Mouse (Mus musculus) stomach, embryonic 15.5 days (tissue): ENCODE measurements around the gene Hspa1l. TPM values are rescaled to one million over a fixed set of nuclear protein-coding genes. Genes with fewer than 3 reads are reported as not detected.
"Not testable (repeated sequence)": the region's sequence is repeated elsewhere in the genome, so short reads cannot be mapped to it uniquely, and the experiment has no call there.

Experiments used
- ATAC-seq: fragments of 200-750 bp; cut with Nextera tagmentation; 2 replicates; pipeline ENCODE4 v1.8.0; 2017; ENCODE audit warnings: low read depth, moderate number of reproducible peaks, moderate TSS enrichment; ENCODE audit not compliant: insufficient read depth, low FRiP score
- H3K27ac ChIP-seq: fragments of 300-500 bp; sonication (generic); 2 replicates; pipeline ENCODE4 v1.5.1; 2015; ENCODE audit warnings: mild to moderate bottlenecking, inconsistent platforms
- H3K27me3 ChIP-seq: fragments of 300-500 bp; sonication (generic); replicated peaks from 2 replicates; pipeline ENCODE4 v1.6.1; 2015; ENCODE audit warnings: inconsistent platforms
- H3K36me3 ChIP-seq: fragments of 300-500 bp; sonication (generic); 2 replicates; pipeline ENCODE4 v1.6.1; 2015; ENCODE audit warnings: inconsistent platforms
- H3K4me1 ChIP-seq: fragments of 300-500 bp; sonication (generic); 2 replicates; pipeline ENCODE4 v1.6.1; 2015; ENCODE audit warnings: inconsistent platforms
- H3K4me2 ChIP-seq: fragments of 300-500 bp; sonication (generic); 2 replicates; pipeline ENCODE4 v1.6.1; 2015; ENCODE audit warnings: mild to moderate bottlenecking, inconsistent platforms
- H3K4me3 ChIP-seq: fragments of 300-500 bp; sonication (generic); replicated peaks from 2 replicates; pipeline ENCODE4 v1.5.1; 2015; ENCODE audit warnings: inconsistent platforms
- H3K9ac ChIP-seq: fragments of 300-500 bp; sonication (generic); 2 replicates; pipeline ENCODE4 v1.6.1; 2015; ENCODE audit warnings: inconsistent platforms
- H3K9me3 ChIP-seq: fragments of 300-500 bp; sonication (generic); 2 replicates; pipeline ENCODE4 v1.6.1; 2016; ENCODE audit warnings: inconsistent platforms
- WGBS: fragments of 180-500 bp; shearing (Covaris S2); methylation state at CpG from one replicate; pipeline ENCODE4 v1.1.7; 2015; 5-methylcytosine and 5-hydroxymethylcytosine counted together
- polyA plus RNA-seq: library from polyadenylated mRNA; unstranded; fragments of >200 nt; fragmentation: Nextera tagmentation; extraction: Ambion mirVana; gene quantifications from 2 replicates; pipeline ENCODE4 v1.2.1, GENCODE M21; 2015

The Hspa1l gene
- polyA plus RNA-seq, 1 experiment from 2014 or later = 0.49 TPM

DNA sequence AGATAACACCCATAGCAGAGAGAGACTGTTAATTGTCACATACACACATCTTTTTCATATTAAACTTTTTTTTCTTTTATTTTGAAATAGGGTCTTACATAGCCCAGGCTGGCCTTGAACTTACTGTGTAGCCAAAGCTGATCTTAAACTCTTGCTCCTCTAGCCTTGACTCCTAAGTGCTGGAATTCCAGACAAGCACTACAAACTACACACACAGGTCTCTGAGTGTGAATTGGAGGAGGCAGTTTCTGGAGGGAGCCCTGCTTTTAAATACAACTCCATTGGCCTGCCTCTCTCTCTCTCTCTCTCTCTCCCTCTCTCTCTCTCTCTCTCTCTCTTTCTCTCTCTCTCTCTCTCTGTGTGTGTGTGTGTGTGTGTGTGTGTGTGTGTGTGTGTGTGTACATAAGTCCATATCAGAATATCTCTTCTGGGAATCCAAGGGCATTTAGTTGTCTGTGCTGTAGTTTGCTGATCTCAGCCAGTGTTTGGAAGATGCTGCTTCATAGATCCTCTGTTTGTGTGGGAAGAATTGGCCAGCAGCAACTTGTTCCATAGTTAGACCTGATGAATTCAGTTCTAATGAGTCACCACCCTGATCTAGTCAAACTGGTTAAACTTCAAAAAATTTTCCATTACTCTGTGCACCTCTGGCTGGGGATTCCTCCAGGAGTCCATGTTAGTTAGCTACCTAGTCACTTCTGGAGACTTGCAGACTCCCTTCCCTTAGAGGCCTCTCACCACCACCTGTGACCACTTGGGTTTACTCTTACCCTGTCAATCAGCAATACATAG is 11.6 kb upstream of the Hspa1l start:
- no peak overlapping the region for H3K4me2 ChIP-seq
- no peak overlapping the region for H3K4me3 ChIP-seq
- H3K36me3 ChIP-seq = no peaks in the 10 kb centered on the region
- H3K9me3 ChIP-seq = no peaks in the 10 kb centered on the region
- H3K4me1 ChIP-seq = peaks cover 13% of the 10 kb centered on the region; the same call in 1 of the 2 replicates
- H3K27ac ChIP-seq = peak overlapping the region; percentile 99; the same call in 1 of the 2 replicates
- H3K9ac ChIP-seq = no peak overlapping the region
- H3K27me3 ChIP-seq = no peaks in the 10 kb centered on the region
- no peak for ATAC-seq

DNA sequence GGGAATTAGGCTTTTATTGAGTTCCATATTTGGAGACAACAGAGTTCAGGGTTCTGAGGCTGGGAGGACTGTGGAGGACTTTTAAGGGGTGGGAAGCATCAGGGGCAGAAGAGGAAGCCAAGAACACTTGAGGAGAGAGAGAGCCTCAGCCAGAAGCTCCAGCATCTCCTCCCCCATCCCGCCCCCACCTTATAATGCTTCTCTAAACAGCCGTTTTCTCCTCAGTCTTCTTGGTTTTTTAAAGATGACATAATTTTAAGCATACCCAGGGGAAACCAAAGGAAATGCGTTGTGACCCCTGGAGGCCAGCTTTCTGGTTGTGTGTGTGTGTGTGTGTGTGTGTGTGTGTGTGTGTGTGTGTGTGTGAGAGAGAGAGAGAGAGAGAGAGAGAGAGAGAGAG is 10.4 kb upstream of the Hspa1l start:
- no peak for ATAC-seq
- Histone ChIP-seq H3K36me3 (no peaks in the 10 kb centered on the region), H3K4me2 (no peak overlapping the region), H3K27me3 (no peaks in the 10 kb centered on the region), H3K27ac (peak overlapping the region; percentile 71; the same call in 1 of the 2 replicates), H3K4me3 (no peak overlapping the region), H3K9ac (no peak overlapping the region), H3K9me3 (no peaks in the 10 kb centered on the region), H3K4me1 (peaks cover 13% of the 10 kb centered on the region; the same call in 1 of the 2 replicates)
- 36% methylated on average over 3 of the region's 3 CpGs for WGBS

DNA sequence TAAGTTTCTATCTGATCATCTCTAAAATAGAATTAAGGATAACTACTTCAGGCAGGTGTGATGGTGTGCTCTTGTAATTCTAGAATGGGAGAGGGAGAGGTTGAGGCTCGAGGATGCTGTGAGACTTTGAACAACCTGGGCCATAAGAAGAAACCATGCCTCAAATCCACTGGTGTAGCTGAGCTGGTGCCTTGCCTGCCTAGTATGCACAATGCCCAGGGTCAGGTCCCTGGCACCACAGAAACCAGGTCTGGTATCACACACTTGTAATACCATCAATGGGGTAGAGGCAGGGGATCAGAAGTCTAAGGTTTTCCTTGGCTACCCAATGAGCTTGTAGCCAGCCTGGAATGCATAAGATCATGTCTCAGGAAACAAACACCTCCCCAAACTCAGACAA is 9.7 kb upstream of the Hspa1l start:
- no peak overlapping the region for H3K9ac ChIP-seq
- ATAC-seq = no peak
- H3K27me3 ChIP-seq = peaks cover 3% of the 10 kb centered on the region
- peak overlapping the region; percentile 40; the same call in 1 of the 2 replicates for H3K27ac ChIP-seq
- H3K4me1 ChIP-seq = peaks cover 13% of the 10 kb centered on the region; the same call in 1 of the 2 replicates
- 58% methylated on average over 1 of the region's 1 CpGs for WGBS
- no peak overlapping the region for H3K4me2 ChIP-seq
- no peaks in the 10 kb centered on the region for H3K36me3 ChIP-seq
- H3K4me3 ChIP-seq = no peak overlapping the region
- H3K9me3 ChIP-seq = no peaks in the 10 kb centered on the region

DNA sequence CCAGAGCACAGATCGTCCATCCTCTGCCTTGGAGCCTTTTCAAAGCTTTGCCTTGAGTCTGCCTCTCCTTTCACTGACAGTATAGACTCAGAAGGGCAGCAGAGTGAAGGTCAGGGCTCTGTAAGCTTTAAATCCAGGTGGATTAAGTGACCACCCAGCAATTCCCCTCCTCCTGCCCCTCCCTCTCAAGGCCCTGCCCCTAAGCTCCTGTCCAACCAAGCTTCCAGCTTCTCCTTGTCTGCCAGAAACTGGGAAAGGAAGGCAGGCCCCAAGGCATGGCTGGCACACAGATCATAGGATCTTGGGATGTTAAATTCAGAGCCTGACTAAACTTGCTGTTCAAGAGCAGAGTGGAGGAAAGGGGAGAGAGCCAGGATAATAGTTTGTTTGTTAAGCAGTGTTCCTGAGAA is 7.9 kb upstream of the Hspa1l start:
- H3K9ac ChIP-seq = no peak overlapping the region

DNA sequence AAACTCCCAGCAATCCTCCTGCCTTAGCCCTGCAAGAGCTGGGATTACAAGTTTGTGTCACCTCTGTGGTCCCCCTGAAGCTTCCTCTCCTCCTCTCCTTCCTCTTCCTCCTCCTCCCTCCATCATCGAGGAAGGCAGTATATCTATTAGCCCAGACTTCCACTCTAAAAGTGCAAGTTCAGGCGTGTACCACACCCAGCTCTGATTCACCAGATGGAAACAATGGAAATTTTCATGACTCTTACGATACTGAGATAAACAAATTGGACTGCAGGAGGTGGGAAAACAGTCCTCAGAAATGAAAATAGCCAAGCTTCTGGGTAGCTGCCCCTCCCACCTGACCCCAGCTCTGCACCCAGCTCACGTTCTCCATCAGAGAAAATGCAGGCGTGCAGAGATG is 6.9 kb upstream of the Hspa1l start:
- Histone ChIP-seq H3K27ac (peak overlapping the region; percentile 27; the same call in 1 of the 2 replicates), H3K4me3 (no peak overlapping the region), H3K4me1 (0 out of 2 replicates have a peak, but pooled peaks cover 6% of the 10 kb centered on the region), H3K9ac (no peak overlapping the region), H3K36me3 (no peaks in the 10 kb centered on the region), H3K27me3 (peaks cover 17% of the 10 kb centered on the region), H3K4me2 (no peak overlapping the region), H3K9me3 (no peaks in the 10 kb centered on the region)
- 58% methylated on average over 5 of the region's 5 CpGs for WGBS
- no peak for ATAC-seq

More for the DNA sequence above, 7.9 kb upstream of the Hspa1l start:
- H3K27me3 ChIP-seq = peaks cover 15% of the 10 kb centered on the region
- no peak for ATAC-seq
- H3K9me3 ChIP-seq = no peaks in the 10 kb centered on the region
- peak overlapping the region; percentile 27 for H3K27ac ChIP-seq
- no peak overlapping the region for H3K4me2 ChIP-seq
- H3K4me1 ChIP-seq = peaks cover 13% of the 10 kb centered on the region; the same call in 1 of the 2 replicates
- H3K4me3 ChIP-seq = no peak overlapping the region
- no peaks in the 10 kb centered on the region for H3K36me3 ChIP-seq
- 28% methylated on average over 1 of the region's 1 CpGs for WGBS

DNA sequence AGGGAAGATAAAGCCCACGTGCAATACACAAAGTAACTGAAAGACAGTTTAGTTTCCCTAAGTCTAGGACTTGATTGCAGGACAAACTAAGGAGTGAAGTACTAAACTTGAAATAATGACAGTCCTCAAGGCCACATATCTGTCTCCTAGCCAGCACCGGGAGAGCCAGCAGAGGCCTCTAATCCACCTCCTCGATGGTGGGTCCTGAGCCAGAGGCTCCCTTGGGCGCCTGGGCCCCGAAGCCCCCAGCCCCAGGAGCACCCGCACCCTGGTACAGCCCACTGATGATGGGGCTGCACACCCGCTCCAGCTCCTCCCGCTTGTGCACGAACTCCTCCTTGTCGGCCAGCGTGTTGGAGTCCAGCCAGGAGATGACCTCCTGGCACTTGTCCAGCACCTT is 2.7 kb upstream of the Hspa1l start, which contains the start of gene Gm20481:
Gene Gm20481 (plus strand): TSS at position 91 of the 400 bp plus-strand sequence.
- H3K4me2 ChIP-seq, H3K27ac ChIP-seq, H3K4me1 ChIP-seq, H3K36me3 ChIP-seq, ATAC-seq, H3K4me3 ChIP-seq, H3K9ac ChIP-seq, H3K9me3 ChIP-seq: not testable (repeated sequence)
- peaks cover 17% of the 10 kb centered on the region for H3K27me3 ChIP-seq
- WGBS = 57% methylated on average over 7 of the region's 11 CpGs

DNA sequence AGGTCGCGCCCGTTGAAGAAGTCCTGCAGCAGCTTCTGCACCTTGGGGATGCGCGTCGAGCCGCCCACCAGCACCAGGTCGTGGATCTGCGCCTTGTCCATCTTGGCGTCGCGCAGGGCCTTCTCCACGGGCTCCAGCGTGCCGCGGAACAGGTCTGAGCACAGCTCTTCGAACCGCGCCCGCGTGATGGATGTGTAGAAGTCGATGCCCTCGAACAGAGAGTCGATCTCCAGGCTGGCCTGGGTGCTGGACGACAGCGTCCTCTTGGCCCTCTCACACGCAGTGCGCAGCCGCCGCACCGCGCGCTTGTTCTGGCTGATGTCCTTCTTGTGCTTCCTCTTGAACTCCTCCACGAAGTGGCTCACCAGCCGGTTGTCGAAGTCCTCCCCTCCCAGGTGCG is 1.7 kb upstream of the Hspa1l start:
- WGBS = 41% methylated on average over 15 of the region's 37 CpGs

DNA sequence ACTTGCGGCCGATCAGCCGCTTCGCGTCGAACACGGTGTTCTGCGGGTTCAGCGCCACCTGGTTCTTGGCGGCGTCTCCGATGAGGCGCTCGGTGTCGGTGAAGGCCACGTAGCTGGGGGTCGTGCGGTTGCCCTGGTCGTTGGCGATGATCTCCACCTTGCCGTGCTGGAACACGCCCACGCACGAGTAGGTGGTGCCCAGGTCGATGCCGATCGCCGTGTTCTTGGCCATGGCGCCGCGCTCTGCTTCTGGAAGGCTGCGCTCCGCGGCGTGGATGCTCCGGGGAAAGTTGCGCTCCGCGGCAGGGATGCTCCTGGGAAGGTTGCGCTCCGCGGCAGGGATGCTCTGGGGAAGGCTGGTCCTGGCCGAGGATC is 822 bp upstream of the Hspa1l start:
- Histone ChIP-seq H3K4me3 (peak overlapping the region; percentile 39), H3K27me3 (peaks cover 17% of the 10 kb centered on the region), H3K4me2 (peak overlapping the region; percentile 72)
- not testable (repeated sequence) for H3K9ac ChIP-seq, H3K4me1 ChIP-seq, H3K27ac ChIP-seq, H3K36me3 ChIP-seq, H3K9me3 ChIP-seq
- ATAC-seq = 0 out of 2 replicates have a peak, but pooled peaks have one; percentile 5
- 4% methylated on average over 28 of the region's 43 CpGs for WGBS

More for the DNA sequence above, 1.7 kb upstream of the Hspa1l start:
- H3K9ac ChIP-seq, H3K27ac ChIP-seq, ATAC-seq, H3K4me2 ChIP-seq, H3K36me3 ChIP-seq, H3K4me3 ChIP-seq, H3K9me3 ChIP-seq, H3K4me1 ChIP-seq: not testable (repeated sequence)
- peaks cover 17% of the 10 kb centered on the region for H3K27me3 ChIP-seq

DNA sequence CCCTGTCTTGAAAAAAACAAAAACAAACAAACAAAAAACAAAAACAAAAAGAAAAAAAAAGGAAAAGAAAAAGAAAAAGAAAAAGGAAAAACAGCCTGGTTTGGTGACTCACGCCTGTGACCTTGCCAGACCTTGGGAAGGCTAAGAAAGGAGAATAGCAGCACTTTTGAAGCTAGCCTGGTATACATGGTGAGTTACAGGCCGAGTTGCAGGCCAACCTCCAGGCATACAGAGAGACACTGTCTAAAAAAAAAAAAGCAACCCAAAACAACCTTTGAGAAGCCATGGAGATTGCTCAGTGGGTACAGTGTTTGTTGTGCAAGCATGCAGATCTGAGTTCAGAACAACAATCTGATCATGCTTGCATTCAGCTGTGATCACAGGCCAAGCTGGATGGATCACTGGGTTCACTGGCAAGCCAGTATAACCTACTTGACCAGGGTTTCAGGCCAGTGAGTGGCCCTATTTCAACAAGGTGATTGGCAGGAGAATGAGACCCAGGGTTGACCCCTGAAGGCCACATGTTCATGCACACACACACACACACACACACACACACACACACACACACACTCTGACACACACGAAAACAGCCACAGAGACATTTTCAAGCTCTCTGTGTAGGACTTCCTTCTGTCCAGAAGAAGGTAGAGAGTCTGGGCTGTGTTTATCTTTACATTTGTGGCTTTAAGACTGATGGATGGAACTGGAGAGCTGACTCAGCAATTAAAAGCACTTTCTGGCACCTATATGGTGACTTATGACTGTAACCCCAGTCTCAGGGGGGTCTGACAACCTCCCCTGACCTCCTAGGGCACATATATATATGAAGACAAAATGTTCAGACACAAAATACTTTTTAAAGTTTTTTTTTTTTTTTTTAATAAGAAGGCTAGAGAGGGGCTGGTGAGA is 3.3 kb downstream of the Hspa1l start:
- ATAC-seq = no peak
- Histone ChIP-seq H3K36me3 (no peaks in the 10 kb centered on the region), H3K27me3 (no peaks in the 10 kb centered on the region), H3K9ac (no peak overlapping the region), H3K4me1 (peaks cover 6% of the 10 kb centered on the region), H3K9me3 (no peaks in the 10 kb centered on the region), H3K4me2 (no peak overlapping the region), H3K27ac (no peak overlapping the region), H3K4me3 (no peak overlapping the region)
- 74% methylated on average over 3 of the region's 3 CpGs for WGBS

DNA sequence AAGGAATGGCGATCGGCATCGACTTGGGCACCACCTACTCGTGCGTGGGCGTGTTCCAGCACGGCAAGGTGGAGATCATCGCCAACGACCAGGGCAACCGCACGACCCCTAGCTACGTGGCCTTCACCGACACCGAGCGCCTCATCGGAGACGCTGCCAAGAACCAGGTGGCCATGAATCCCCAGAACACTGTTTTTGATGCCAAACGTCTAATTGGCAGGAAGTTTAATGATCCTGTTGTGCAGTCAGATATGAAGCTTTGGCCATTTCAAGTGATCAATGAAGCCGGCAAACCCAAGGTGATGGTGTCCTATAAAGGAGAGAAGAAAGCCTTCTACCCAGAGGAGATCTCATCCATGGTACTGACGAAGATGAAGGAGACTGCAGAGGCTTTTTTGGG is 4.5 kb downstream of the Hspa1l start:
- H3K4me3 ChIP-seq = no peak overlapping the region
- H3K9ac ChIP-seq = no peak overlapping the region
- no peak for ATAC-seq
- no peaks in the 10 kb centered on the region for H3K27me3 ChIP-seq
- no peak overlapping the region for H3K27ac ChIP-seq
- H3K9me3 ChIP-seq = no peaks in the 10 kb centered on the region
- H3K36me3 ChIP-seq = no peaks in the 10 kb centered on the region
- no peak overlapping the region for H3K4me2 ChIP-seq
- peaks cover 8% of the 10 kb centered on the region for H3K4me1 ChIP-seq
- WGBS = 92% methylated on average over 20 of the region's 20 CpGs

DNA sequence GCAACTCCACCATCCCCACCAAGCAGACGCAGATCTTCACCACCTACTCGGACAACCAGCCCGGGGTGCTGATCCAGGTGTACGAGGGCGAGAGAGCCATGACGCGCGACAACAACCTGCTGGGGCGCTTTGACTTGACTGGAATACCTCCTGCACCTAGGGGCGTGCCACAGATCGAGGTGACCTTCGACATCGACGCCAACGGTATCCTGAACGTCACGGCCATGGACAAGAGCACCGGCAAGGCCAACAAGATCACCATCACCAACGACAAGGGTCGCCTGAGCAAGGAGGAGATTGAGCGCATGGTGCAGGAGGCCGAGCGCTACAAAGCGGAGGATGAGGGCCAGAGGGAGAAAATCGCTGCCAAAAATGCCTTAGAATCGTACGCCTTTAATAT is 5.7 kb downstream of the Hspa1l start:
- H3K4me3 ChIP-seq = no peak overlapping the region
- 85% methylated on average over 27 of the region's 27 CpGs for WGBS
- no peak overlapping the region for H3K9ac ChIP-seq
- no peak overlapping the region for H3K27ac ChIP-seq
- H3K4me2 ChIP-seq = no peak overlapping the region
- no peak for ATAC-seq
- no peaks in the 10 kb centered on the region for H3K36me3 ChIP-seq
- H3K9me3 ChIP-seq = no peaks in the 10 kb centered on the region
- no peaks in the 10 kb centered on the region for H3K27me3 ChIP-seq
- peaks cover 11% of the 10 kb centered on the region for H3K4me1 ChIP-seq

DNA sequence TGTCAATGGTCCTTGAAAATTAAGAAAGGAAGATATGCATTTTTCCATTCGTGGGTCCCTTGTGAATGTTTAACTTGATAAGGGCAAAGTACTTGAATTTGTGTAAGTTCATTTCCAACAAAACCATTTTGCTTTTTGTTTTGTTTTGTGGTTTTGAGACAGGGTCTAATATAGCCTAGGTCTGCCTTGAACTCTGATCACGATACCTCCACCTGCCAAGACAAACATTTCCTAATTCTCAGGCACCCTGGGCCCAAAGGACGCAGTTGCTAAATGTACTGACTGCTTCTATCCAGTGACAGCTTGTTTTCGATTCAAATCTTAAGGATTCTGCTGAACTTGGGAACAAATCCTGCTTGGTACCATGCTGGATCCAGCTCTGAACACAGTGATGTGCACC is 7.1 kb downstream of the Hspa1l start:
- no peaks in the 10 kb centered on the region for H3K27me3 ChIP-seq
- H3K36me3 ChIP-seq = no peaks in the 10 kb centered on the region
- H3K9me3 ChIP-seq = no peaks in the 10 kb centered on the region
- no peak for ATAC-seq
- no peak overlapping the region for H3K27ac ChIP-seq
- no peak overlapping the region for H3K4me3 ChIP-seq
- peaks cover 13% of the 10 kb centered on the region for H3K4me1 ChIP-seq
- 89% methylated on average over 4 of the region's 4 CpGs for WGBS
- H3K4me2 ChIP-seq = no peak overlapping the region
- H3K9ac ChIP-seq = no peak overlapping the region
